Mouse (Mus musculus) induced T-regulatory cell, adult 2 months (primary cell): Measurements from ENCODE around the gene Oxgr1.

Source experiments
- DNase-seq: peaks from one replicate; pipeline ENCODE4 v3.0.0-alpha.2; 2012; ENCODE audit warnings: low read depth

Gene Oxgr1

DNA sequence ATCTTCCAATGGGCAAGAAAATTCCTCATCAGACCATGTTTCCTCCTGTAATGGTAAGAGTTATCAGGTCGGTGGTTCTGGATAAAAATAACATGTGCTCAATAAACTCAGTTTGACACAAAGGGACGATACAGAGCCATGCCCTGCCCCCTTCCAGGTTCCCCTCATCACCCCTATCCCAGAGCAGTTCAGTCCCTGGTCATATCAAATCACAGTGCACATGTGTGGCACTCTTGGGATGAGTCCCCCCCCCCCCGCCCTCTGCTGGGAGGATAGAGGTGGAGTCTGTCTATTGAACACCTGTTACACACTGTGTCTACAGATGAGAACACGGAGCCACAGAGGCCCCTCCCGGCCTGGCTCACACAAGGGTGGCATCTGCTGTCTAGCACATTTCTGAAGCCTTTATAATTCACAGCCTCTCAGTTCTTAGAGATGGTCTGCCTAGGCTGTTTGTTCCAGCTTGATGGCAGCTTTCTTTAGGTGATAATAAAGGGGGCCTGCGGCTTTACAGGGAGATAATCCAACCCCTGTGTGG lies 61.5 kb downstream of the Oxgr1 start:
- DNase-seq = no peak
